Mouse (Mus musculus) lung, embryonic 15.5 days (tissue): ENCODE data around the gene Rex2. TPM values are rescaled to one million over a fixed set of nuclear protein-coding genes. Genes with fewer than 3 reads are reported as not detected.
"Not testable (repeated sequence)": the region's sequence is repeated elsewhere in the genome, so short reads cannot be mapped to it uniquely, and the experiment has no call there.

Source experiments
- ATAC-seq: fragments of 200-750 bp; cut with Nextera tagmentation; 2 replicates; pipeline ENCODE4 v1.8.0; 2017; ENCODE audit warnings: moderate number of reproducible peaks, borderline replicate concordance; ENCODE audit not compliant: low FRiP score, low TSS enrichment; ENCODE audit errors: extremely low read depth
- H3K27ac ChIP-seq: fragments of 300-500 bp; sonication (generic); 2 replicates; pipeline ENCODE4 v1.5.1; 2015; ENCODE audit warnings: moderate library complexity, mild to moderate bottlenecking, inconsistent platforms
- H3K27me3 ChIP-seq: fragments of 300-500 bp; sonication (generic); 2 replicates; pipeline ENCODE4 v1.6.1; 2015; ENCODE audit warnings: inconsistent platforms
- H3K36me3 ChIP-seq: fragments of 300-500 bp; sonication (generic); 2 replicates; pipeline ENCODE4 v1.6.1; 2015; ENCODE audit warnings: inconsistent platforms
- H3K4me1 ChIP-seq: fragments of 300-500 bp; sonication (generic); 2 replicates; pipeline ENCODE4 v1.6.1; 2015; ENCODE audit warnings: inconsistent platforms
- H3K4me2 ChIP-seq: fragments of 300-500 bp; sonication (generic); 2 replicates; pipeline ENCODE4 v1.6.1; 2015; ENCODE audit warnings: inconsistent platforms, mild to moderate bottlenecking, moderate library complexity
- H3K4me3 ChIP-seq: fragments of 300-500 bp; sonication (generic); 2 replicates; pipeline ENCODE4 v1.5.1; 2015; ENCODE audit warnings: mild to moderate bottlenecking, inconsistent platforms
- H3K9ac ChIP-seq: fragments of 300-500 bp; sonication (generic); 2 replicates; pipeline ENCODE4 v1.6.1; 2015; ENCODE audit warnings: inconsistent platforms
- H3K9me3 ChIP-seq: fragments of 300-500 bp; sonication (generic); 2 replicates; pipeline ENCODE4 v1.6.1; 2016; ENCODE audit warnings: inconsistent platforms
- WGBS: fragments of 180-500 bp; shearing (Covaris S2); methylation state at CpG from one replicate; pipeline ENCODE4 v1.1.7; 2015; 5-methylcytosine and 5-hydroxymethylcytosine counted together
- polyA plus RNA-seq: library from polyadenylated mRNA; unstranded; fragments of >200 nt; fragmentation: Nextera tagmentation; extraction: Ambion mirVana; gene quantifications from 2 replicates; pipeline ENCODE4 v1.2.1, GENCODE M21; 2015

Rex2 gene
- polyA plus RNA-seq: not detected in 2 replicates

GRCm38 (mm10) chr4:147021550-147021949, at the start of gene Rex2:
Gene Rex2, plus strand, starts transcription at chr4:147021850.
- not testable (repeated sequence) for H3K9ac ChIP-seq, H3K9me3 ChIP-seq, H3K27ac ChIP-seq, H3K4me1 ChIP-seq, H3K4me3 ChIP-seq, H3K4me2 ChIP-seq, H3K27me3 ChIP-seq, H3K36me3 ChIP-seq, ATAC-seq
- no CpG with 5 or more reads among the region's 6 CpGs for WGBS

- H3K9me3 ChIP-seq, H3K27ac ChIP-seq, H3K27me3 ChIP-seq, ATAC-seq, H3K36me3 ChIP-seq, H3K9ac ChIP-seq, H3K4me1 ChIP-seq, H3K4me3 ChIP-seq, H3K4me2 ChIP-seq: not testable (repeated sequence)
- WGBS: 12% methylated on average over 2 of the region's 2 CpGs
Observed at GRCm38 (mm10) chr4:146976581-146976980, 45.1 kb upstream of the Rex2 start.

GRCm38 (mm10) chr4:147018400-147018799, 3.2 kb upstream of the Rex2 start:
- H3K36me3 ChIP-seq, H3K27ac ChIP-seq, H3K9me3 ChIP-seq, H3K9ac ChIP-seq, H3K4me1 ChIP-seq, H3K4me2 ChIP-seq, H3K4me3 ChIP-seq, H3K27me3 ChIP-seq, ATAC-seq: not testable (repeated sequence)
- no CpG with 5 or more reads among the region's 1 CpGs for WGBS

- H3K4me3 ChIP-seq, H3K36me3 ChIP-seq, H3K9ac ChIP-seq, H3K27me3 ChIP-seq, ATAC-seq, H3K4me1 ChIP-seq, H3K9me3 ChIP-seq, H3K27ac ChIP-seq, H3K4me2 ChIP-seq: not testable (repeated sequence)
- 57% methylated on average over 1 of the region's 1 CpGs for WGBS
Observed at GRCm38 (mm10) chr4:147026374-147026773, 4.7 kb downstream of the Rex2 start.

GRCm38 (mm10) chr4:147031308-147032036, 9.8 kb downstream of the Rex2 start:
- not testable (repeated sequence) for H3K36me3 ChIP-seq, H3K27ac ChIP-seq, H3K9ac ChIP-seq, H3K4me1 ChIP-seq, H3K27me3 ChIP-seq, H3K4me3 ChIP-seq, ATAC-seq, H3K4me2 ChIP-seq, H3K9me3 ChIP-seq
- 86% methylated on average over 1 of the region's 2 CpGs for WGBS

GRCm38 (mm10) chr4:147063768-147064167, 42.1 kb downstream of the Rex2 start:
- not testable (repeated sequence) for H3K4me2 ChIP-seq, ATAC-seq
- WGBS: 80% methylated on average over 3 of the region's 3 CpGs

GRCm38 (mm10) chr4:147065861-147066260, 44.2 kb downstream of the Rex2 start:
- not testable (repeated sequence) for H3K27ac ChIP-seq, H3K4me1 ChIP-seq, H3K9ac ChIP-seq, H3K4me2 ChIP-seq, H3K36me3 ChIP-seq, H3K27me3 ChIP-seq, H3K9me3 ChIP-seq, H3K4me3 ChIP-seq, ATAC-seq
- 75% methylated on average over 3 of the region's 3 CpGs for WGBS

More at GRCm38 (mm10) chr4:147063768-147064167, 42.1 kb downstream of the Rex2 start:
- H3K9me3 ChIP-seq, H3K4me1 ChIP-seq, H3K36me3 ChIP-seq, H3K4me3 ChIP-seq, H3K27me3 ChIP-seq, H3K9ac ChIP-seq, H3K27ac ChIP-seq: not testable (repeated sequence)

- not testable (repeated sequence) for H3K27ac ChIP-seq, H3K9me3 ChIP-seq, H3K27me3 ChIP-seq, H3K4me1 ChIP-seq, H3K4me2 ChIP-seq, H3K9ac ChIP-seq, H3K36me3 ChIP-seq, ATAC-seq, H3K4me3 ChIP-seq
- WGBS: 79% methylated on average over 1 of the region's 1 CpGs
Observed at GRCm38 (mm10) chr4:147066380-147066779, 44.7 kb downstream of the Rex2 start.

GRCm38 (mm10) chr4:147095641-147096040, 74.0 kb downstream of the Rex2 start:
- not testable (repeated sequence) for ATAC-seq, H3K4me2 ChIP-seq, H3K36me3 ChIP-seq, H3K27me3 ChIP-seq, H3K9ac ChIP-seq, H3K9me3 ChIP-seq, H3K4me3 ChIP-seq, H3K27ac ChIP-seq, H3K4me1 ChIP-seq
- 63% methylated on average over 2 of the region's 2 CpGs for WGBS

GRCm38 (mm10) chr4:147101666-147102626, 80.3 kb downstream of the Rex2 start:
- under 1% methylated on average over 104 of the region's 109 CpGs for WGBS

GRCm38 (mm10) chr4:147103814-147104213, 82.2 kb downstream of the Rex2 start:
- H3K36me3 ChIP-seq, H3K4me3 ChIP-seq, H3K27me3 ChIP-seq, H3K4me2 ChIP-seq, H3K9me3 ChIP-seq, H3K4me1 ChIP-seq, H3K27ac ChIP-seq, ATAC-seq, H3K9ac ChIP-seq: not testable (repeated sequence)
- WGBS: 43% methylated on average over 4 of the region's 4 CpGs

More at GRCm38 (mm10) chr4:147101666-147102626, 80.3 kb downstream of the Rex2 start:
- H3K9ac ChIP-seq, H3K27ac ChIP-seq, H3K4me1 ChIP-seq, H3K36me3 ChIP-seq, H3K27me3 ChIP-seq, H3K9me3 ChIP-seq: not testable (repeated sequence)
- peak overlapping the region; percentile 36 for H3K4me3 ChIP-seq
- peak overlapping the region; percentile 62 for H3K4me2 ChIP-seq
- peak; percentile 42; the same call in 1 of the 2 replicates for ATAC-seq
